Mouse (Mus musculus): ENCODE measurements around the gene Csnk2b.
"Not testable (repeated sequence)": the region's sequence is repeated elsewhere in the genome, so short reads cannot be mapped to it uniquely, and the experiment has no call there.

Gene Csnk2b

GRCm38 (mm10) chr17:35152121-35152520, 30.3 kb upstream of the Csnk2b start:
- DNase-seq (ENCODE audit: low spot score) = no peak

- DNase-seq (ENCODE audit: low spot score) = no peak
Observed at GRCm38 (mm10) chr17:35147922-35148639, 26.2 kb upstream of the Csnk2b start.

GRCm38 (mm10) chr17:35147348-35147747, 25.5 kb upstream of the Csnk2b start:
- no peak for DNase-seq (ENCODE audit: low spot score)

DNA sequence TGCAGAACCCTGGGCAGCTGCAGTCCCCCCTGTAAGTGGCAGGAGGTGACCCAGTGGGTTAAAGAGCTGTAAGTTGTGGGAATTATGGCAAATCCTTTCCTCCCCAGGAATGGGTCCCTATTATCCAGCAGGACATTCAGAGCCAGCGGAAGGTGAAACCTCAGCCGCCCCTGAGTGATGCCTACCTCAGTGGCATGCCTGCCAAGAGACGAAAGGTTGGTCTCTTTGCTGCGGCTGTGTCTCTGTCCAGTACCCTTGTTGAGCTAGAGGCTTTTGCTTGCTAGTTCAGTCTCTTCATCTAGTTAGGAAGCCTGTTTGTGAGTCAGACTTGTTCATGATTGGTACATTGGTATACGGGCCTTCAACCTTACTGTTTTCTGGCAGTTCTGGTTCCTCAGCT, 24.3 kb upstream of the Csnk2b start:
- no peak for DNase-seq (ENCODE audit: low spot score)

GRCm38 (mm10) chr17:35141971-35142370, 20.1 kb upstream of the Csnk2b start:
- DNase-seq (ENCODE audit: low spot score) = peak; percentile 67

DNA sequence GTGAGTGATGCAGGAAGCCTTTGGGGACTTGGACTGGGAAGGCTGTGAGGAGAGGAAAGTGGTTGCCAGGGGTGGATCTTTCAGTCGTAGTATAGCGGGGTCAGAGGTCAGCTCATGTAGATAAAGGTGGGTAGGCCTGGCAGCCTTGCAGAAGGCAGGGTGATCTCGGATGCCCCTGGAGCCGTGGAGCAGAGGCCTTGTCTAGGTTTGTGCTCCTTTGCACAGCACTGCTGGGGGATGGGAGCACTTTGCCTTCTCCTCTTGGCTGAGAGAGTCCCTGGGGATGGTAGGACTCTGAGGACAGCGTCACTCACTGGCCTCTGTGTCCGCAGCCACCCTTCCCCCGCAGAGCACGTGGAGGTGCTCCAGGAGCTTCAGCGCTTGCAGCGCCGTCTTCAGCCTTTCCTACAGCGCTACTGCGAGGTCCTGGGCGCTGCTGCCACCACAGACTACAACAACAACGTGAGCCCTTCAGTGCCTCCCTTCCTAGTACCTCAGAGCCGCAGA, 18.7 kb upstream of the Csnk2b start:
- peak; percentile 7 for DNase-seq (ENCODE audit: low spot score)

GRCm38 (mm10) chr17:35139269-35139668, 17.4 kb upstream of the Csnk2b start:
- no peak for DNase-seq (ENCODE audit: low spot score)

DNA sequence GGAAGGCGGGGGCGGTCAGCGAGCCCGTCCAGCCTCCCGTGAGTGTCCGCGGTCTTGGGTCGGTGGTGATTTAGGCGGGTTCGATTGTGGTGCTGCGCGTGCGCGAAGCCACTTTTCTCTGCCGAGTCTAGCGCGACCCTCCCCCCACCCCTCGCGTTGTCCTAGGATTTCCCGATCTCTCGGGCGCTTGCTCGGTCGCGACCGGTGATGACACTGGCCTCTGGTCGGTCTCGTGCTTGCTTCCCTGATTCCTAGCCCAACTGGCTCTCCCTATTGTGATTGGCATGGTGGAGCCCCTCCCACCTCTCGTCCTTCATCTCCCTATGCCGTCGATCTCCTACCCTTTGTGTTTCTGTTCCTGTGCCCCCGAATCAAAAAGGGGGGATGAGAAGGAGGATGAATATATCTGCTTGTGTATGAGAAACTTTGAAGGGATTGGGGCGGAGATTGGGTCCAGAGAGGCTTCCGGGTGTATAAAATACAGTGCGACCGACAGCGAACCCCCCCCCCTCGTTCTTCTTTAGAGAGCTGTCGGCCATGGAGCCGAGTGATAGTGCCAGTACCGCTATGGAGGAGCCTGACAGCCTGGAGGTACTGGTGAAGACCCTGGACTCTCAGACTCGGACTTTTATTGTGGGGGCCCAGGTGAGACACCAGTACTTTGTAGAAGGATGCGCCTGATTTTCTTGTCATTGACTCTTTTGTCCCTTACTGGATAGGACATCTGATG, 13.9 kb upstream of the Csnk2b start:
- no peak for DNase-seq (ENCODE audit: low spot score)

DNA sequence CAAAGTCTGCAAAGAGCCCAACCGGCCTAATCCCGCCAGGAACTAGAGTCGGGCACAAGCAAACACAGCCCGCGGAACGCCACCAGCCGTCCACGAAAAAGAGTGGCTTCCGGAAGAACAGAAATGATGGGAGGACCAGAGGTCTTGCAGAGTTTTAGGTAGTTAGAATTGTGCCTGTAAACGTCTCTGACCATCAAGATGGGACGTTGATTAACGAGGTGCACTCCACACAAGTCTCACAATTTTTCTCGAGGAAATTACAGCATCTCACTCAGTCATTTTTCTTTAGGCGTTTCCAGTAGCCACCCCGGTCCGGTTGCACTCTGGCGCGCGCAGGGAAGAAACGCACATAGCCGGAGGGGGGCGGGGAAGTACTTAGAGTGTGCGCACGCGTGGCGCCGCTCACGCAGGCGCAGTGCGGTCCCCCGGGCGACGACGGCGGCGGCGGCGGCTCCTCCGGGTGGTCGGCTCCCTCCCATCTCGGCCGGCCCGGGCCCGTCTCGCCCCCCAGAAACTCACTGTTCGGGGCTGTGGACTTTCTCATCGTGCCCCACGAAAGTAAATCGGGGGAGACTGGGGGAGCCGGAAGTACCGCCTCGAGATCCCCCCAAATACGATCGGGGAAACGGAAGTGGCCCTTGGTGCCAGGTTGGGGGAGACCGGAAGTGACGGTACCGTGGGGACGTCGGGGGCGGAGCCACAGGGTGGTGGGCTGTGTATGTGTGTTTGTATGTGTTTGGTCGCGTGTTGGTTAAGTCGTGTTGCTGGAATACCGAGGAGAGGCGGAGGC, 13.1 kb upstream of the Csnk2b start, which contains the start of gene Bag6:
Bag6 (plus strand) TSS at position 378 of the 790 bp plus-strand sequence.
- DNase-seq (ENCODE audit: low spot score) = peak; percentile 93

GRCm38 (mm10) chr17:35133517-35133916, 11.7 kb upstream of the Csnk2b start:
- peak; percentile 3 for DNase-seq (ENCODE audit: low spot score)

GRCm38 (mm10) chr17:35132174-35132560, 10.3 kb upstream of the Csnk2b start:
- DNase-seq (ENCODE audit: low spot score) = no peak

DNA sequence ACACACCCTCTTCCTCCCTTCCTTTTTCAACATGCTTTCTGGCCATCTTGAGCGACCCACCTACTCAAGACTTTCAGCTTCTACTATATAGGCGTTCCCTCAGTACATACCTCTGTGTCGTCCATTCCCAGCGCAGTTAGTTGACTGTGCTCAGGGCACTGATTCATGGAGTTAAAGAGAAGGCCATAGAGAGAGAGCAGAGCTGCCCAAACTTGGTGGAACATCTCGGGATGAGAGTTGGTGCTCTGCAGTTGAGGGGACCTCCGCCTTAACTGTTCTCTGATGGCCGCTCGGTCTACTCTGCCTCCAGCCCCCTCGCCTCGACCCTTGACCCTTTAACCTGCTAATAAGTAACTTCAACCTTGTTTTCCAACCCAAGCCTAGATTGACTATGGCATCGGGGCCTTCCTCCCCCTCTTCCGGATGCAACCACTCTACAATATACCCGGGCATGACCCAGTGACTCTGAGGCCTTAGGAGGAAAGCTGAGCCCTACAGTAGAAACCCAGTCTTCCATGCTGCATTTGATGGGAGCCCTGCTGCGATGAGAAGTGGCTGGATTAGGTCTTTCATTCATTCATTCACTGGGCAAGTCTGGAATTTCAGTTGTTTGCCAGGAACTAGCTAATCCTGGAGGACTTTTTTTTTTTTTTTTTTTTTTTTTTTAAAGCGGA, 9.8 kb upstream of the Csnk2b start, which contains the start of gene Apom:
Apom (minus strand) TSS at position 551 of the 674 bp plus-strand sequence.
- DNase-seq (ENCODE audit: low spot score) = no peak

DNA sequence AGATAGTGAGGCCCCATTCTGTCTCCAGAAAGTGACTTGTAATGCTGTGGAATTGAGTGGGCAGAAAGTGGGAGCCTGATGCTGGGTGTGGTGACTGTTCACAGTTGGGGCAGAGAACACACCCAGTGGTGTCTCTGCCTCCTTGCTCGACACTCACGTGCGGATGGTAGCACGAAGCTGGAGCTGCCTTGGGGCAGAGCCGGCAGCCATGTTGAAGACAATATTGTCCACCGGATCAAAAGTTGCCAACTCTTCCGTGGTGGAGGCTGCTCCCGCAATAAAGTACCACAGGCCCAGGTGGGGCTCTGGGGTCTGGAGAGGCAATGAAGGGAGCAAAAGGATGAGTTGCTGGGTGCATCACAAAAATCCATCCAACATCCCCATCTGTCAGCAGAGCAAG, 9.2 kb upstream of the Csnk2b start:
- DNase-seq (ENCODE audit: low spot score) = no peak

DNA sequence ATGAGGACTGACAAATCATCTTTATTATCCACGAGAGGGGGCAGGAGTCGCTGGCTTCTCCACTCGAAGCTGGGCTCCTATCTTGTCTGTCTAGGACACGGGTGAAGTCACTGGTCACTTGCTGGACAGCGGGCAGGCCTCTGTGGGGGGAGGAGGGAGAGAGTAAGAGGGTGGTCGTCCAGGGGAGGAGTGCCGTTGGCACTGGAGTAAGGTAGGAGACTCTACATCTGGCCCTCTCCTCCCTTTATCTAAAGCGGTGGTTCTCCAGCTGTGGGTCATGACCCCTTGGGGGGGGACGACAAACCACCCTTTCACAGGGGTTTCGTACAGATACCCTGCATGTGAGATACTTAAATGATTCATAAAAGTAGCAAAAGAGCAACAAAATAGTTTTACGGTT, 7.1 kb upstream of the Csnk2b start:
- DNase-seq (ENCODE audit: low spot score) = no peak

DNA sequence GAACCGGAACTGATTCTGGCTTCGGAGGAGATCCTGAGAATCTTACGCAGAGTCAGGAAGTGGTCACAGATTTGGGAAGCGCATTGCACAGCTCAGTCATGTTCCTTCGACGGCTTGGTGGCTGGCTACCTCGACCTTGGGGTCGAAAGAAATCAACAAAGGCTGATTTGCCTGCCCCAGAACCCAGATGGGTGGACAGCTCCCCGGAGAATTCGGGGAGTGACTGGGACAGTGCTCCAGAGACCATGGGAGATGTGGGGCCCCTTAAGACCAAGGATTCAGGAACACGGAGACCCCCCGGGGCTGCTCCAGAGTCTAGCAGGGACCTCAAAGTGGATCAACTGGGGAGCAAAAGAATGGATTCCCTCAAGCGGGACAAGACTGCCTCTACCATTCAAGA, 5.2 kb upstream of the Csnk2b start:
- no peak for DNase-seq (ENCODE audit: low spot score)

DNA sequence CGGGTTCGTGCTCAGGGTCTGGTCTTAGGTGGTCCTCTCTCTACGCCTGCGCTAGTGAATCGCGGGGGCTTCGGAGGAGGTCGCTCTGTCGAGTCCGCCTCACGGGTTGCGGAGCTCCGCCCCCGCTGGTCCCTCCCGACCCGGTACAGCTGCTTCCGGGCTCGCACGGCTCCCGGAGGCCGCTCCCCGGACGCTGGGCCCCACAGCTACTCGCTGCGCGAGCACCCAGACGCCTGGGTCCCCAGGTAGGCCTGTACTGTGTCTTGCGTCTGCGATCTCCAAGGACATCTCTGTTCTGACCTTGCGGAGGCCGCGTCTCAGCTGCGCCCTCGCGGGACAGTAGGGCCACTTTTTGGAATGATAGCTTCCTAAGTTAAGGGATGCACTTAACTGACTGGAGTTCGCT, 4.4 kb upstream of the Csnk2b start, which contains the start of gene D17H6S53E:
D17H6S53E (plus strand) TSS at position 168 of the 406 bp plus-strand sequence.
- peak; percentile 81 for DNase-seq (ENCODE audit: low spot score)

- no peak for DNase-seq (ENCODE audit: low spot score)
Observed at GRCm38 (mm10) chr17:35125578-35125977, 3.7 kb upstream of the Csnk2b start.

GRCm38 (mm10) chr17:35125081-35125480, 3.2 kb upstream of the Csnk2b start:
- no peak for DNase-seq (ENCODE audit: low spot score)

DNA sequence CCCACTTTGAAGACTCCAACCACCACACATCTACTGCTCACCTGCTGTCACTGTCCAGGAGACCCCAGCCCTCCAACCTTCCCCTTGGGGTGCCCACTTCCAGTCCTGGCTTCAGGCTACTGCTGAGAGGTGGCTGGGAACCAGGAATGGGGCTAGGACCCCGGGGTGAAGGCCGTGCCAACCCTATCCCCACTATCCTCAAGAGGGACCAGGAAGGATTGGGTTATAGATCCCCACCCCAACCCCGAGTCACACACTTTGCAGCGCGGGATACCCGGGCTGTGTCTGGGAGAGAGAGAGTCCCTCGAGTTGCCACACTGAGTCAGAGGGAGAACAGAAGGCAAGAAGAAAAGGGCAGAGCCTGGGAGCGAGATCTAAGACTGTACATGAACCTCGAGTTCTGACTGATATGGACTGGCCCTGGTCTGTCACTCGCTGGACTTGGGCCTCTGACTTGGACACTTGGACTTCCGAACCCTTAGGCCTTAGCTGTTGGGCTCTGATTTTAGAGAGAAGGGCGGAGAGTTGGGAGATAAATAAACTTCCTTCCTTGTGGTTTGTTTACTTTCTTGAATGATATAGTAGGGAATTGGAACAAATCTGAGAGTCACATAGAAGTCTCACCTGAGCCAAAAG, 2.5 kb upstream of the Csnk2b start:
- DNase-seq (ENCODE audit: low spot score) = not testable (repeated sequence)

DNA sequence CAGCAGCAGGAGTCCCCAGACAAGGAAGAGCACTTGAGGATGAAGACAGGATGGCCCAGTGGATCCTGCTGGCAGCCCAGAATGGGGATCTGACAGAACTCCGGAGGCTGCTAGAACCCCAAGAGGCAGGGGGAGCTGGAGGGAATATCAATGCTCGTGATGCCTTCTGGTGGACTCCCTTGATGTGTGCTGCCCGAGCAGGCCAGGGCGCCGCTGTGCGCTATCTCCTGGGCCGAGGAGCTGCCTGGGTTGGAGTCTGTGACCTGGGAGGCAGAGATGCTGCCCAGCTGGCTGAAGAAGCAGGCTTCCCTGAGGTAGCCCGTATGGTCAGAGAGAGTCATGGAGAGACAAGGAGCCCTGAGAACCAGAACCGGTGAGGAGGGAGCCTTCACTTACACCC, 1.4 kb upstream of the Csnk2b start:
- not testable (repeated sequence) for DNase-seq (ENCODE audit: low spot score)

- DNase-seq (ENCODE audit: low spot score) = peak; percentile 97
Observed at GRCm38 (mm10) chr17:35121143-35121799, 582 bp downstream of the Csnk2b start, which contains the start of gene Gpank1. Gpank1 (plus strand) TSS chr17:35121455.
